In genomic region chr1:37996877-37997484, GRCm38 (mm10) we compare ENCODE assay signal across 8 mouse cellular contexts. TPM values are rescaled to one million over a fixed set of nuclear protein-coding genes. Genes with fewer than 3 reads are reported as not detected.
DNase-seq lines count a peak whose midpoint lies in the region; ATAC-seq lines count a peak whose summit lies in the region.

No protein-coding gene starts in this region.

- peaks cover 36% of the 10 kb centered on the region for H3K36me3 ChIP-seq in forebrain, embryonic 14.5 days (ENCODE audit: control insufficient read depth, insufficient read depth, low read length)
- H3K36me3 ChIP-seq in neural tube, embryonic 15.5 days: peaks cover 32% of the 10 kb centered on the region

- no peaks in the 10 kb centered on the region for H3K9me3 ChIP-seq in forebrain, embryonic 14.5 days (replicated peaks; ENCODE audit: control insufficient read depth, low read length)
- no peaks in the 10 kb centered on the region for H3K9me3 ChIP-seq in neural tube, embryonic 15.5 days (replicated peaks)

- H3K4me2 ChIP-seq in forebrain, embryonic 14.5 days (ENCODE audit: low read length): peak overlapping the region; percentile 89
- peak overlapping the region; percentile 83 for H3K4me2 ChIP-seq in neural tube, embryonic 15.5 days

- peak; percentile 100 for DNase-seq in ES-CJ7 (ENCODE audit: low read depth, low spot score)
- peak; percentile 96 for DNase-seq in cerebellum, adult 11 months
- peak; percentile 100 for DNase-seq in forebrain, embryonic 14.5 days (ENCODE audit: low spot score)
- peak; percentile 94 to 97 for DNase-seq in heart, postnatal 14 days
- DNase-seq in layer of hippocampus, adult 11-12 months (ENCODE audit: low spot score): peak; percentile 98
- DNase-seq in lung, adult 18-20 months: peak; percentile 99 to 100
- DNase-seq in testis, postnatal 14 days (ENCODE audit: low spot score): peak; percentile 98

- ATAC-seq in forebrain, embryonic 14.5 days: peak; percentile 97
- ATAC-seq in neural tube, embryonic 15.5 days (ENCODE audit: low FRiP score): peak; percentile 98

- H3K9ac ChIP-seq in forebrain, embryonic 14.5 days (ENCODE audit: low read length): peak overlapping the region; percentile 89
- peak overlapping the region; percentile 78 for H3K9ac ChIP-seq in neural tube, embryonic 15.5 days (replicated peaks)

- under 1% methylated on average over 42 of the region's 42 CpGs for WGBS in forebrain, embryonic 14.5 days
- under 1% methylated on average over 42 of the region's 42 CpGs for WGBS in neural tube, embryonic 15.5 days

- peaks cover 12% of the 10 kb centered on the region for H3K4me1 ChIP-seq in forebrain, embryonic 14.5 days (ENCODE audit: control insufficient read depth, insufficient read depth, low read length)
- H3K4me1 ChIP-seq in neural tube, embryonic 15.5 days: peaks cover 27% of the 10 kb centered on the region

- intact Hi-C loops in heart, postnatal 14 days (cut with DNase I): loop anchor here (5.0 kb wide), 1 partner anchor 130 kb away; the partner anchor contains the start of gene Rev1

- peak overlapping the region; percentile 94 for H3K27ac ChIP-seq in forebrain, embryonic 14.5 days (ENCODE audit: low read depth, low read length)
- peak overlapping the region; percentile 97 for H3K27ac ChIP-seq in neural tube, embryonic 15.5 days (replicated peaks)

- peak overlapping the region; percentile 92 for H3K4me3 ChIP-seq in forebrain, embryonic 14.5 days (ENCODE audit: low read depth, low read length)
- H3K4me3 ChIP-seq in neural tube, embryonic 15.5 days (replicated peaks): peak overlapping the region; percentile 67

- no peaks in the 10 kb centered on the region for H3K27me3 ChIP-seq in forebrain, embryonic 14.5 days (replicated peaks; ENCODE audit: control insufficient read depth, insufficient read depth, low read length)
- H3K27me3 ChIP-seq in neural tube, embryonic 15.5 days (replicated peaks): no peaks in the 10 kb centered on the region

RNA-seq across cellular contexts. Expression of gene Txndc9, which starts 0.7 kb away (rescaled TPM):
- 154 and 162 TPM in 2 replicates for polyA plus RNA-seq in forebrain, embryonic 14.5 days (2014; fragmentation: Nextera tagmentation; extraction: Ambion mirVana)
- 10 to 100 TPM; 51.4 to 52.1 TPM for total RNA-seq in heart, postnatal 14 days (2021)
- polyA plus RNA-seq in neural tube, embryonic 15.5 days (2015; fragmentation: Nextera tagmentation; extraction: Ambion mirVana): 134 and 147 TPM in 2 replicates

RNA-seq across cellular contexts. Expression of gene Eif5b, which starts 0.8 kb away (rescaled TPM):
- 16.2 and 17.3 TPM in 2 replicates for polyA plus RNA-seq in forebrain, embryonic 14.5 days (2014; fragmentation: Nextera tagmentation; extraction: Ambion mirVana)
- total RNA-seq in heart, postnatal 14 days (2021): 10 to 100 TPM; 31.6 to 36.5 TPM
- polyA plus RNA-seq in neural tube, embryonic 15.5 days (2015; fragmentation: Nextera tagmentation; extraction: Ambion mirVana): 21.5 and 21.9 TPM in 2 replicates

RNA-seq across cellular contexts. Expression of gene Lyg1, which starts 39.4 kb away (rescaled TPM):
- polyA plus RNA-seq in forebrain, embryonic 14.5 days (2014; fragmentation: Nextera tagmentation; extraction: Ambion mirVana): not detected in 2 replicates
- not detected for total RNA-seq in heart, postnatal 14 days (2021)
- polyA plus RNA-seq in neural tube, embryonic 15.5 days (2015; fragmentation: Nextera tagmentation; extraction: Ambion mirVana): not detected in 2 replicates

Comparison
In these comparisons a context has a peak if more than half of its experiments do, and no peak if none do; other contexts are left out.
1. Peak in every context shown above with its lines: DNase-seq, ATAC-seq, H3K4me3 ChIP-seq and H3K27ac ChIP-seq.